Mouse (Mus musculus) hindbrain, embryonic 12.5 days (tissue): Measurements from ENCODE around the gene Lingo1. TPM values are rescaled to one million over a fixed set of nuclear protein-coding genes. Genes with fewer than 3 reads are reported as not detected.

Experiments
- ATAC-seq: fragments of 200-750 bp; cut with Nextera tagmentation; 2 replicates; pipeline ENCODE4 v1.8.0; 2017; ENCODE audit warnings: moderate TSS enrichment; ENCODE audit not compliant: low FRiP score
- H3K27ac ChIP-seq: fragments of 300-500 bp; sonication (generic); 2 replicates; pipeline ENCODE4 v1.5.1; 2016; ENCODE audit warnings: mild to moderate bottlenecking
- H3K27me3 ChIP-seq: fragments of 300-500 bp; sonication (generic); 2 replicates; pipeline ENCODE4 v1.6.1; 2016; ENCODE audit warnings: mild to moderate bottlenecking
- H3K36me3 ChIP-seq: fragments of 300-500 bp; sonication (generic); 2 replicates; pipeline ENCODE4 v1.6.1; 2016; ENCODE audit warnings: mild to moderate bottlenecking
- H3K4me1 ChIP-seq: fragments of 300-500 bp; sonication (generic); 2 replicates; pipeline ENCODE4 v1.6.1; 2016
- H3K4me2 ChIP-seq: fragments of 300-500 bp; sonication (generic); replicated peaks from 2 replicates; pipeline ENCODE4 v1.6.1; 2016; ENCODE audit warnings: mild to moderate bottlenecking
- H3K4me3 ChIP-seq: fragments of 300-500 bp; sonication (generic); 2 replicates; pipeline ENCODE4 v1.5.1; 2016; ENCODE audit warnings: mild to moderate bottlenecking
- H3K9ac ChIP-seq: fragments of 300-500 bp; sonication (generic); 2 replicates; pipeline ENCODE4 v1.6.1; 2016; ENCODE audit warnings: mild to moderate bottlenecking, moderate library complexity
- H3K9me3 ChIP-seq: fragments of 300-500 bp; sonication (generic); replicated peaks from 2 replicates; pipeline ENCODE4 v1.6.1; 2016; ENCODE audit warnings: mild to moderate bottlenecking
- WGBS: fragments of 180-500 bp; shearing (Covaris S2); methylation state at CpG from one replicate; pipeline ENCODE4 v1.1.7; 2016; 5-methylcytosine and 5-hydroxymethylcytosine counted together
- polyA plus RNA-seq: library from polyadenylated mRNA; unstranded; fragments of >200 nt; fragmentation: Nextera tagmentation; extraction: Ambion mirVana; gene quantifications from 2 replicates; pipeline ENCODE4 v1.2.1, GENCODE M21; 2016

Lingo1 gene
- polyA plus RNA-seq, 1 experiment from 2014 or later, result 35.6 TPM

DNA sequence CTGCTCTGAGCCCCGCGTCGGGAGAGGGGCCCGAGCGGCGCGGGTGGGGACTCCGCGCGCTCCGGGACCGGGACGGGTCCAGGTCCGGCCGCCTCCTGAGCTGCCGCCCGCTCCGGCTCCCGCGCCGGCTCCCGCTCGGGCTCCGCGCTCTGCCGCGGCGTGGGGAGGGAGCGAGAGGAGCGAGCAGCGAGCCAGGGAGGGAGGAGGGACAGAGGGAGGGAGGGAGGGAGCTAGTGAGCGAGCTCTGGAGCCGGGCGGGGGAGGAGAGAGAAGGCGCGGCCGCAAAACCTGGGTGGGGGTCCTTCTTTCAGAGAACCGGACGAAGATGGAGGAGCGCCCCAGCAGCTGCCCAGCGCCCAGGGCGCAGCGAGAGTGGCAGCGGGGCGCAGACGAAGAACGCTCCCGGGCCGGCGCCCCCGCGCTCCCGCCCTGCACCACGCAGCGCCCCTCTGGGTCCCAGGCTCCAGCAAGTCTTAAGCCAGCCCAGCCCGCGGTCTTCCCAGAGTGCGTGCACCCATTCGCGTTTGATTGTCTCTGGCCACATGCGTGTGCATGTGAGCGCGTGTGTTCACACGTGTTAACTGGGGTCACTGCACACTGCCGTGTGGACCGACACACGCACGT is 160.7 kb downstream of the Lingo1 start:
- peaks cover 36% of the 10 kb centered on the region for H3K4me1 ChIP-seq
- peak overlapping the region; percentile 91 for H3K9ac ChIP-seq
- no peaks in the 10 kb centered on the region for H3K36me3 ChIP-seq
- under 1% methylated on average over 68 of the region's 68 CpGs for WGBS
- no peaks in the 10 kb centered on the region for H3K9me3 ChIP-seq
- H3K27ac ChIP-seq, result peak overlapping the region; percentile 92
- H3K4me2 ChIP-seq, result peak overlapping the region; percentile 95
- peaks cover 53% of the 10 kb centered on the region for H3K27me3 ChIP-seq
- H3K4me3 ChIP-seq, result peak overlapping the region; percentile 82
- peak; percentile 74 for ATAC-seq

GRCm38 (mm10) chr9:56635121-56635497 is 161.2 kb downstream of the Lingo1 start:
- Histone ChIP-seq H3K36me3 (no peaks in the 10 kb centered on the region), H3K27ac (peak overlapping the region; percentile 92), H3K9ac (peak overlapping the region; percentile 91), H3K4me1 (peaks cover 41% of the 10 kb centered on the region), H3K4me2 (peak overlapping the region; percentile 95), H3K9me3 (no peaks in the 10 kb centered on the region), H3K27me3 (peaks cover 53% of the 10 kb centered on the region), H3K4me3 (peak overlapping the region; percentile 82)
- WGBS, result under 1% methylated on average over 35 of the region's 40 CpGs
- ATAC-seq, result peak; percentile 33

GRCm38 (mm10) chr9:56634406-56635120 is 161.7 kb downstream of the Lingo1 start:
- no peak; the same call in 1 of the 2 replicates for ATAC-seq
- H3K4me2 ChIP-seq, result peak overlapping the region; percentile 95
- peaks cover 47% of the 10 kb centered on the region for H3K4me1 ChIP-seq
- H3K4me3 ChIP-seq, result peak overlapping the region; percentile 82
- no peaks in the 10 kb centered on the region for H3K36me3 ChIP-seq
- H3K9me3 ChIP-seq, result no peaks in the 10 kb centered on the region
- peak overlapping the region; percentile 91 for H3K9ac ChIP-seq
- peaks cover 50% of the 10 kb centered on the region for H3K27me3 ChIP-seq
- under 1% methylated on average over 25 of the region's 25 CpGs for WGBS
- peak overlapping the region; percentile 92 for H3K27ac ChIP-seq

GRCm38 (mm10) chr9:56633449-56634225 is 162.6 kb downstream of the Lingo1 start:
- peak; percentile 12; the same call in 1 of the 2 replicates for ATAC-seq
- H3K4me1 ChIP-seq, result peaks cover 46% of the 10 kb centered on the region
- H3K27me3 ChIP-seq, result peaks cover 43% of the 10 kb centered on the region
- peak overlapping the region; percentile 82 for H3K4me3 ChIP-seq
- H3K36me3 ChIP-seq, result no peaks in the 10 kb centered on the region
- H3K4me2 ChIP-seq, result peak overlapping the region; percentile 95
- H3K9ac ChIP-seq, result peak overlapping the region; percentile 91
- 27% methylated on average over 13 of the region's 13 CpGs for WGBS
- H3K9me3 ChIP-seq, result no peaks in the 10 kb centered on the region
- peak overlapping the region; percentile 92 for H3K27ac ChIP-seq

GRCm38 (mm10) chr9:56630945-56631344 is 165.3 kb downstream of the Lingo1 start:
- Histone ChIP-seq H3K36me3 (no peaks in the 10 kb centered on the region), H3K9ac (no peak overlapping the region), H3K4me3 (no peak overlapping the region), H3K27me3 (peaks cover 22% of the 10 kb centered on the region), H3K27ac (no peak overlapping the region), H3K9me3 (no peaks in the 10 kb centered on the region), H3K4me1 (peaks cover 47% of the 10 kb centered on the region), H3K4me2 (no peak overlapping the region)
- ATAC-seq, result no peak
- WGBS, result 73% methylated on average over 4 of the region's 4 CpGs

GRCm38 (mm10) chr9:56629674-56630397 is 166.4 kb downstream of the Lingo1 start:
- Histone ChIP-seq H3K4me3 (no peak overlapping the region), H3K4me2 (no peak overlapping the region), H3K27ac (no peak overlapping the region), H3K4me1 (peaks cover 46% of the 10 kb centered on the region), H3K9ac (no peak overlapping the region), H3K36me3 (no peaks in the 10 kb centered on the region), H3K9me3 (no peaks in the 10 kb centered on the region), H3K27me3 (peaks cover 22% of the 10 kb centered on the region)
- ATAC-seq, result no peak
- 73% methylated on average over 5 of the region's 5 CpGs for WGBS

GRCm38 (mm10) chr9:56627295-56627694 is 169.0 kb downstream of the Lingo1 start:
- Histone ChIP-seq H3K36me3 (no peaks in the 10 kb centered on the region), H3K4me2 (no peak overlapping the region), H3K4me1 (peaks cover 39% of the 10 kb centered on the region), H3K27me3 (peaks cover 15% of the 10 kb centered on the region; the same call in 1 of the 2 replicates), H3K9ac (no peak overlapping the region), H3K4me3 (no peak overlapping the region), H3K9me3 (no peaks in the 10 kb centered on the region), H3K27ac (no peak overlapping the region)
- WGBS, result 66% methylated on average over 4 of the region's 4 CpGs
- ATAC-seq, result no peak

DNA sequence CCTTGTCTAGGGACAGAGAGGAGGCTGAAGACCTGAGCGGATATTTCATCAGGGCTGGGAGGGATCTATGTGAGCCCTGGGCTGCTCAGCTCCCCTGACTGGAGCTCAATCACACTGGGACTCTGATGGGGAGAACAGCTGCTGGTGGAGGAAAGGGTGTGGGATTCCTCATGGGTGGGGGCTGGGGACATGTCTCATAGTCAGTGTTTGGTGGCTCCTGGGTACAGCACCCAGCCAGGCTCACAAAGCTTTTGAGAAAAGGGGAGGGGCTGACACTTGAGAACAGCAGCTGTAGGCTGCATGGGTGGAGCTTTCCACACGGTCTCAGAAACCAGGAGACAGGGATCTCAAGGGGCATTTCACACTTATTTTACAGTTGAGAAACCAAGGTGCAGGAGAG is 171.3 kb downstream of the Lingo1 start:
- H3K4me2 ChIP-seq, result no peak overlapping the region
- no peak for ATAC-seq
- H3K36me3 ChIP-seq, result peaks cover 7% of the 10 kb centered on the region; the same call in 1 of the 2 replicates
- H3K4me3 ChIP-seq, result no peak overlapping the region
- peaks cover 32% of the 10 kb centered on the region for H3K4me1 ChIP-seq
- H3K9me3 ChIP-seq, result no peaks in the 10 kb centered on the region
- 34% methylated on average over 2 of the region's 2 CpGs for WGBS
- no peak overlapping the region for H3K27ac ChIP-seq
- peaks cover 33% of the 10 kb centered on the region for H3K27me3 ChIP-seq
- H3K9ac ChIP-seq, result no peak overlapping the region

GRCm38 (mm10) chr9:56623361-56623760 is 172.9 kb downstream of the Lingo1 start:
- WGBS, result 88% methylated on average over 11 of the region's 11 CpGs
- Histone ChIP-seq H3K4me3 (no peak overlapping the region), H3K27ac (no peak overlapping the region), H3K36me3 (peaks cover 15% of the 10 kb centered on the region; the same call in 1 of the 2 replicates), H3K4me1 (peaks cover 27% of the 10 kb centered on the region), H3K4me2 (no peak overlapping the region), H3K9me3 (no peaks in the 10 kb centered on the region), H3K9ac (no peak overlapping the region), H3K27me3 (peaks cover 41% of the 10 kb centered on the region)
- no peak for ATAC-seq

GRCm38 (mm10) chr9:56622761-56623160 is 173.5 kb downstream of the Lingo1 start:
- Histone ChIP-seq H3K4me1 (peaks cover 27% of the 10 kb centered on the region), H3K36me3 (peaks cover 15% of the 10 kb centered on the region; the same call in 1 of the 2 replicates), H3K9ac (no peak overlapping the region), H3K27me3 (peaks cover 41% of the 10 kb centered on the region), H3K9me3 (no peaks in the 10 kb centered on the region), H3K27ac (no peak overlapping the region), H3K4me2 (no peak overlapping the region), H3K4me3 (no peak overlapping the region)
- 52% methylated on average over 7 of the region's 7 CpGs for WGBS
- no peak for ATAC-seq

GRCm38 (mm10) chr9:56620512-56621371 is 175.5 kb downstream of the Lingo1 start:
- Histone ChIP-seq H3K4me3 (no peak overlapping the region), H3K4me2 (no peak overlapping the region)

More at GRCm38 (mm10) chr9:56620512-56621371, 175.5 kb downstream of the Lingo1 start:
- Histone ChIP-seq H3K4me1 (peaks cover 19% of the 10 kb centered on the region), H3K27ac (no peak overlapping the region), H3K36me3 (peaks cover 15% of the 10 kb centered on the region), H3K9me3 (no peaks in the 10 kb centered on the region), H3K9ac (no peak overlapping the region; the same call in 1 of the 2 replicates), H3K27me3 (peaks cover 41% of the 10 kb centered on the region)
- ATAC-seq, result no peak
- 24% methylated on average over 42 of the region's 42 CpGs for WGBS
